Mouse (Mus musculus) WW6 (cell line): ENCODE measurements around the gene Atp5d.

Source experiments
- DNase-seq: peaks from one replicate; pipeline ENCODE4 v3.0.0-alpha.2; 2013; ENCODE audit warnings: low read depth, low spot score

Gene Atp5d

GRCm38 (mm10) chr10:80187739-80188138 lies 49.3 kb downstream of the Atp5d start:
- DNase-seq = no peak

- DNase-seq = no peak
Measured at GRCm38 (mm10) chr10:80188453-80189024, 50.1 kb downstream of the Atp5d start.

GRCm38 (mm10) chr10:80189999-80190398 lies 51.6 kb downstream of the Atp5d start:
- no peak for DNase-seq

- DNase-seq = no peak
Measured at GRCm38 (mm10) chr10:80190491-80191051, 52.1 kb downstream of the Atp5d start.

GRCm38 (mm10) chr10:80193976-80194375 lies 55.5 kb downstream of the Atp5d start:
- DNase-seq = no peak

- DNase-seq = no peak
Measured at GRCm38 (mm10) chr10:80194441-80194840, 56.0 kb downstream of the Atp5d start.
